Mouse (Mus musculus) heart, postnatal 10 days (tissue): Measurements from ENCODE around the gene Ndufb2. TPM values are rescaled to one million over a fixed set of nuclear protein-coding genes. Genes with fewer than 3 reads are reported as not detected.
A peak's percentile ranks its signal among the peaks of the same experiment; 100 is the strongest.

Source experiments
- DNase-seq, 2 experiments: peaks; one replicate each; pipeline ENCODE4 v3.0.0; 2021
- intact Hi-C: fragments of 180-260 bp; cut with DNase I; formaldehyde crosslinking; loops from one replicate; pipeline ENCODE4 v1.15.1; 2025
- total RNA-seq, 2 experiments: library from RNA; stranded (reverse); gene quantifications; 2 replicates each; pipeline ENCODE4 v1.2.3; 2021

The Ndufb2 gene
- total RNA-seq, 2 experiments from 2014 or later: 533 to 539 TPM

DNA sequence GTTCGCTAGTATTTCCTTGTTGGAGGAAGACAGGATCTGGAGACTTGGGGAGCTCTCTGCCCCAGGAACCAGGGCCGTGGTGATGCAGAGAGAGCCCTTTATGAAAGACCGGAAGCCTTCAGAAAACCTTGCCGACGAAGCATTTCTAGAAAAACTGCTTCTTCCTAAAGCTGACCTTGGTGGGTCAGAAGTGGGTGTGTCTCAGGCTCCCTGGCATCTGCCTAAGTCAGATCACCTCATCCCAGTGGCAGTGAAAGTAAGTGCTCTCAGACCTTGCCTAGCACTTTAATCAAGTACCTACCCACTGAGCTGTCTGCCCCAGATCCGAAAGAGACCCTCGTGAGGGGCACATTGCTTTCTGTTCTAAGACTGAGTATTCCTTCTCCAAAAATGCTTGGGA, 17.4 kb upstream of the Ndufb2 start:
- intact Hi-C loops: loop anchor here (2.0 kb wide), 1 partner anchor 206 kb away; no protein-coding TSS in a partner anchor
- DNase-seq: no peak

- no peak for DNase-seq
- intact Hi-C loops: no loop called here
Measured at GRCm38 (mm10) chr6:39579552-39579951, 12.8 kb upstream of the Ndufb2 start.

DNA sequence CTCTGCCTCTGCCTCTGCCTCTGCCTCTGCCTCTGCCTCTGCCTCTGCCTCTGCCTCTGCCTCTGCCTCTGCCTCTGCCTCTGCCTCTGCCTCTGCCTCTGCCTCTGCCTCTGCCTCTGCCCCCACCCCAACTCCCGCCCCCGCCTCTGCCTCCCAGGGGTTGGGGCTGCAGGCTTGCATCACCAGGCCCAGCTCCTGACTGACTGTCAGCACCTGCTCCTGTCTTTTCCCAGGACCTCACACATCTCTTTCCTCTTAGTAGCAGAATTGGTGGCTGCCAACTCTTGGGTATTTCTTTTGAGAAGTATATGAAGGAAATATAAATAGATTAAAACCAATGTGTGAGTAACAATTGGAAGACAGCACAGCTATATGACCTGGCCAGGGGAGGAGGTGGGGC, 11.8 kb upstream of the Ndufb2 start:
- DNase-seq: no peak
- intact Hi-C loops: no loop called here

- DNase-seq: no peak
- intact Hi-C loops: no loop called here
Measured at GRCm38 (mm10) chr6:39581087-39581784, 11.1 kb upstream of the Ndufb2 start.

- intact Hi-C loops: no loop called here
- DNase-seq: no peak
Measured at GRCm38 (mm10) chr6:39585517-39585916, 6.9 kb upstream of the Ndufb2 start, which contains the start of gene Gm42420. Gene Gm42420, plus strand, starts transcription at chr6:39585753.

GRCm38 (mm10) chr6:39591481-39591880, 893 bp upstream of the Ndufb2 start:
- DNase-seq: no peak
- intact Hi-C loops: no loop called here

DNA sequence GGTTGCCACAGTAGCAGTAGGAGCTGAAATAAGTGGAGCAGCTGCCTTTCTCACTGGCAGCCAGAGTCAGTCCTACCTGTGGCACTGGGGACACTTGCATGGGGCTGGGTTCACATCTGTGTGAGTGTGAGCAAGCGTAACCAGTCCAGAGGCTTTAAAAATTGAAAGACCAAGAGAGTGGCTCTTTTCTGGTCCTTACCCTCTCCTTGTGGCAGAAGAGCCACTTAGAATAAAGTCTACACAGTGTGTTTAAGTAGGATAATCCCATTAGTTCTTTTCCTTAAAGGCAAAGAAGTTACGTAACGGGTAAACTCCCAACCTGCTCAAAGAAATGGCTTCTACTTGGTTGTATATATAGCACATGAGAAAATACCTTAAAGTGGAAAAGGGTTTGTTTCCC, 8.5 kb downstream of the Ndufb2 start:
- intact Hi-C loops: no loop called here
- DNase-seq: no peak

DNA sequence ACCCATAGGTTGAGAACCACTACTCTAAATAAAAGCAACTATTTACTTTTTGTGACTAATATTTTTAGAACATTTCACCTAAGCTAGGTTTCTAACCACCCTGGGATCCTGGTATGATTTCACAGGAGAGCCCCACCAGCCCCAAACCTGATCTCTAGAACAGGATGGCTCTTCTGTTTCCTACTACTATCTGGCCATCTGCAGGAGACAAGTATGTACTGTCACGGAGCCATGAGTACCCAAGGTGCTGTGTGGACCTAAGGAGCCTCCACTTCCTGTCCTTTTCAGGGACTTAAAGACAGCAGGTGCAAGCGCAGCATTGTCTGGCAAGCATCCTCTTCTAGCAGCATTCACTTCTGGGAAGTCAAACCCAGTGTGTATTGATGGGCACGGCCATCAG, 9.5 kb downstream of the Ndufb2 start:
- intact Hi-C loops: no loop called here
- no peak for DNase-seq

GRCm38 (mm10) chr6:39604565-39604964, 12.2 kb downstream of the Ndufb2 start:
- no peak for DNase-seq
- intact Hi-C loops: no loop called here

GRCm38 (mm10) chr6:39606056-39606455, 13.7 kb downstream of the Ndufb2 start:
- intact Hi-C loops: no loop called here
- DNase-seq: peak in 1 of 2 experiments; percentile 11

GRCm38 (mm10) chr6:39606862-39607261, 14.5 kb downstream of the Ndufb2 start:
- intact Hi-C loops: no loop called here

DNA sequence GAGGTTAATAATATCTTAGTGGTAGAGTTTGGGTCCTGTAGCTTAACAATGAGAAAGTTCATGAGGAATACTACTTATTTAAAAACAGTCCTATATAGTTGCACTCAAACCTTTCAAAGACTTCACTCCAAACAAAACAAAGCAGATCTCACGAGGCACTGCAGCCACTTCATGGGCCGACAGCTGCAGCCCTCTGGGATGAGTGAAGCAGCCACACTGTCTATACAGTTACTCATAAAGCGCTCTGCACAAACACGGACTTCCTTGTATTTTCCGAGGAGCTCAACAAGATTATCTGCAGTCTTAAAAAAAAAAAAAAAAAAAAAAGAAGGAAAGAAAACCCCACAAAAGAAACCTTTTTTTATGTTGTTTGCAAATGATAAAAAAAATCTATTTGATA, 15.0 kb downstream of the Ndufb2 start:
- no peak for DNase-seq
- intact Hi-C loops: no loop called here

More at GRCm38 (mm10) chr6:39606862-39607261, 14.5 kb downstream of the Ndufb2 start:
- DNase-seq: peak in 1 of 2 experiments; percentile 11

GRCm38 (mm10) chr6:39610207-39610606, 17.8 kb downstream of the Ndufb2 start:
- DNase-seq: no peak
- intact Hi-C loops: loop anchor here (5.0 kb wide), 1 partner anchor 172 kb away; no protein-coding TSS in a partner anchor

DNA sequence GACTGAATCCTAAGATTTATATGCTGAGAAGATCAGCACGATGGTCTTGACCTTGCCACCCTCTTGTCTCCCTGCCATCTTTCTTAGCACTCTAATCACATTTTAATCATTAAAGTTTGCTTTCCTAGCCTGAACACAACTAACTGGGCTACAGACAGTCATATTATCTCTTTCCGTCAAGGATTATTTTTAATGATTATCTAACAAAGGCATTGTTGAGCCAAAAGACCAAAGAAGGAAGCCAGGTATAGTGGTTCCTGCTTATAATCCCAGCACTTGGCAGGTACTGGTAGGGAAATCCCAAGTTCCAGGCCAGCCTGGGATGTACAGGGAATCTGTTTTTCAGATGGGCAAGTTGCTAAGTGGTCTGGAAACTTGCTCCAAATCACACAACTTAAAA, 18.9 kb downstream of the Ndufb2 start:
- DNase-seq: no peak
- intact Hi-C loops: loop anchor here (5.0 kb wide), 1 partner anchor 171 kb away; no protein-coding TSS in a partner anchor

Other genes starting within 250 kb of the Ndufb2 start
- 10 to 100 TPM; 29.9 to 37.7 TPM for gene Slc37a3, start 214.9 kb upstream of the Ndufb2 start, total RNA-seq
- gene Rab19, start 211.4 kb upstream of the Ndufb2 start, total RNA-seq: under 1 TPM; 0.22 to 0.32 TPM
- 10 to 100 TPM; 52.7 to 84.4 TPM for gene Mkrn1, start 172.1 kb upstream of the Ndufb2 start, total RNA-seq
- 10 to 100 TPM; 22.9 to 23.7 TPM for gene Dennd2a, start 34.7 kb upstream of the Ndufb2 start, total RNA-seq
- gene Adck2, start 18.7 kb upstream of the Ndufb2 start, total RNA-seq: 10 to 100 TPM; 19.2 to 19.4 TPM
- gene Gm42420, start 6.8 kb upstream of the Ndufb2 start, total RNA-seq: 1 to 10 TPM in 1 of 2 experiments, not detected in 1; 1.6 TPM
- 10 to 100 TPM; 19.7 to 24.6 TPM for gene Braf, start 132.9 kb downstream of the Ndufb2 start, total RNA-seq
- gene Mrps33, start 218.4 kb downstream of the Ndufb2 start, total RNA-seq: 10 to 100 TPM; 88.1 to 88.4 TPM